Mouse (Mus musculus) right cerebral cortex, postnatal 36 days (tissue): Measurements from ENCODE around the gene Ndrg4.
A peak's percentile ranks its signal among the peaks of the same experiment; 100 is the strongest.

ENCODE experiments used
- DNase-seq, 2 experiments: peaks; one replicate each; pipeline ENCODE4 v3.0.0; 2022; ENCODE audit warnings: low spot score in 2 of 2, mixed read lengths in 1 of 2

The Ndrg4 gene

DNA sequence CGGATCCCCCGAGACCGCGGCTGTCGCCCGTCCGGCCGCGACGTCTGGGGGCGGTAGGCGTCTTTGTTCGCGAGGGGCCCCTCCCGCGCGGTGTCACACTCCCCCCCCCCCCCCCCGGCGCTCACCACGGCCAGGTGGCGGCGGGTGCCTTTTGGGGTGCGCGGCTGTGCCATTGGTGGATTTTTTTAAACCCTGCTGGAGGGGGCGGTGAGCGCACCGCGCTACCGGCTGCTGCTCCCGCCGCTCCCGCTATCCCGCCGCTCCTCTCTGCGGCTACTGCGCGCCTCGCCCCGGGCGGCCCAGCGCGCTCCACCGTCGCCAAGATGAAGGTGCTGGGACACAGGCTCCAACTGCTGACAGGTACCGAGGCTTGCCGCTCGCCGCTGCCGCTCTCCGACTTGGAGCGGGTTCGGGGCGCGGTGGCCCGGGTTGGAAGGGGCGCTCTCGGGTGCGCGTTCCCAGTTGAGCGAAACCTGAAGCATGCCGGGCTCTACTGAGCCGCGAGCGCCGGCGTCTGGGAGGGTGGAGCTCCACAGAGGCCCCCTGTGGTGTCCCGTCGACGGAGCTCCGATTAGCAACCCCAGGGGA lies 1.3 kb downstream of the Ndrg4 start:
- DNase-seq = peak in 1 of 2 experiments; percentile 54

DNA sequence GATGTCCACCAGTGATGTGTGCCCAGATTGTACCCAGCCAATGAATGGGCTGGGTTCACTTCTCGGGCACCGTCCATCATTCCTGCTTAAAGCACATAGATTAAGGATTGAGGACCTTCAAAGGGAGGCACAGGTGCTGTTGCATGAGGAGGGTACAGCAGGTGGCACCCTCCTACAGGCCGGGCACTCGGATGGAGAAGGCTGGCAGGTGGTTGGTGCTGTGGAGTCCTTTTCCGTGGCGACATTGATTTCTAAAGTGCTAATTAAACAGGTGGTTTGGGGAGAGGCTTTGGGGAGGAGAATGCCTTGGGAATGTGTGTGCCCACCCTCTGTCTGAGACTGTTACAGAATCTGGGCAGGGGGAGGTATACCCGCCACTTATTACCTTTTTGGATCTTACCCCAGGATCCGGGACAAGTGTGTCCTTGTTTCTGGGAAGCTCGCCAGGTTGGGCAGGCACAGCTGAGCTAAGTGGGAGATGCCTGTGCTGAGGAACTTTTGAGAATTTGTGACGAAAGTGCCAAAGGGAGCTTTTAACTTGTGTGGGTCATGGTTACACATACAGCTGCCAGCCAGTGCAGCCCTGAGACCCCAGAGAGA lies 11.4 kb downstream of the Ndrg4 start:
- peak; percentile 71 to 73 for DNase-seq

DNA sequence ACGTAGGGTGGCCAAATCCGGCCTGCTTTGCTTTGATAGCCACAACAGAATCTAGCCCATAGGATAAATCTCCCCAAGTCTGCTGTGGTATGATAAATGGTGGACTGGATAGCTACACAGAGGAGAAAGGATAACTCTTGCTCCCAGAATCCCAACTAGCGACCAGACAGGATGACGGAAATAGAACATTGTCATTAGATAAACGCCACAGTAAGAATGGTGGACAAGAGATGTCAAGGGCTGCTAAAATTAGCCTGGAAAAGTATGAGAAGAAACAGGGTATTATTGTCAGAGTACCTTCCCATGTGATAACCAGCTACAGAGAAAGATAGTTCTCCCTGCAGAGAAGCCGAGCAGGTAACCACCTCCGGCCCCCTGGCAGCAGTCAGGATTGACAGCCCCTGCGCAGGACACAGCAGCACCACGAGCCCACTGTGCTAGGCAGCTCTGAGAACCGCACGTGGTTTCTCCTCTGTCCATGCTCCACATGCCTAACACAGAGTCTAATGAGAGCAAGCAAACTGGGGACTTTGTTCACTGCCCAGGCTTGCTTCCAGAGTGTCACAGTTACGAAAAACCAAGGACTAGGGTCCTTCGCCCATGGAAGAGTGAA lies 14.3 kb downstream of the Ndrg4 start:
- no peak for DNase-seq

DNA sequence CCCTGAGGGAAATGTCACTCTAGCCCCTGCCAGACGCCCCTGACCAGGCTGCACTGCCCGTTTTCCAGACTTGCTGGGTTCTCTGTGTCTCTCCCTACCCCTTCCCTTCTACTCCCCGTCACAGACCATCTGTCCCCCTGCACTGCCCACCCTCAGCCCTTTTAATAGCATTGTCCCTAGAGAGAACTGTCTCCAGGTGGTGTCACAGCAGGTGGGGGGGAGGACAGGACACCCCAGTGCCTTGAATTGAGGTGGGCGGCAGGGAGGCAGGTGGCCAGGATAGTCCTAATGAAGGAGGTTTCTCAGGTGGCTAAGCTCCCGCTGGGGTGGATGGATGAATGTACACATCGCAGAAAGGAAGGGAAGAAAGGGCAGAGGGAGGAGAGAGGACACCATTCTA lies 17.9 kb downstream of the Ndrg4 start:
- peak; percentile 65 to 73 for DNase-seq

DNA sequence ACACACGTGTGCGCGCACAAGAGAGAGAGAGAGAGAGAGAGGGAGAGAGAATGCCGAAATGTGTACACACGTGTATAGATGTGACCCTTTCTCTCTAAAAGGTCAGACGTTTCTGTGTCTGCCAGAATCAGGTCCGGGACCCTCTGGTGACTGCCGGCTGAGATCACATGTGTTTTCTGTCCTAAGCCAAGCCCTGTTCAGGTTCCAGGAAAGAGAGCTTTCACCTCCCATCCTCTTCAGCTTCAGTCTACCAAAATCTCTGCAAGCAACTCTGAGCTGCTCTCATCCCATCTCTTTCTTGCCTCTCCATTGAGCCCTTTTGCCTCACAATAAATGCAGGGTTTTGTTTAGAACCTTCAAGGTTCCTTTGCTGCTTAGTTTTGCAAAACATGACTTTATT lies 19.9 kb downstream of the Ndrg4 start:
- no peak for DNase-seq

DNA sequence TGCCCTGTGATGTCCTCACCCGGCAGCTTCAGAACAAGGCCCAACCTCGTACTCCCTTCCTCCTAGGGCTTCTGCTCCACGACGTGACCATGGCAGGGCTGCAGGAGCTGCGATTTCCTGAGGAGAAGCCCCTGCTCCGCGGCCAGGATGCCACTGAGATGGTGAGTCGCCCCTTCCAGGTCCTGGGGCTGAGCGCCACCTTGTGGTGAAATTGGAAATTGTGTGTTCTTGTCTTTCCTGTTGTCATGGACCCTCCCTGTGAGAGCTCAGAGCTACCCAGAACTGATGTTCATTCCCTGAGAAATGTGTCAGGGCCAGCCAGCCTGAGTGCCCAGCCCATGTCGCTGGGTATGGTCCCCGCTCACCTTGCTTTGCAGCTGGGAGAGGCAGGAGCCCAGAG lies 20.3 kb downstream of the Ndrg4 start:
- peak; percentile 77 to 78 for DNase-seq

DNA sequence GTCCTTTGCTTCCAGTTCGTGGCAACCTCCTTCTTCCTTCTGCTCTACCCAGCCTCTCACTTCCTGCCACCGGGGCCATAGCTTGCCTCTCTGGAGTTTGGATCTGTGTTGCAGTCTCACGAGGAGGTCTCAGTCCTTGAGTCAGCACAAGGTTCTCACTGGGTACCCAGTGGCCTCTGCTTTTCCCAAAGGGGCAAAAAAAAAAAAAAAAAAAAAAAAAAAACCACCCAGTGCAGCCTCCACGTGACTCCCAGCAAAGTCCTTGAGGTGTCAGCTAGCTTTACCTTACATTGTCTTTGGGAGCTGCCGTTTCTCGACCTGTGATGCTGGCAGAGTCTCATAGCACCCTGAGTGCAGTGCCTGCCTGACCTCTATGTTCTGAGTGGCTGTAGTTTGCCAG lies 21.4 kb downstream of the Ndrg4 start:
- no peak for DNase-seq

DNA sequence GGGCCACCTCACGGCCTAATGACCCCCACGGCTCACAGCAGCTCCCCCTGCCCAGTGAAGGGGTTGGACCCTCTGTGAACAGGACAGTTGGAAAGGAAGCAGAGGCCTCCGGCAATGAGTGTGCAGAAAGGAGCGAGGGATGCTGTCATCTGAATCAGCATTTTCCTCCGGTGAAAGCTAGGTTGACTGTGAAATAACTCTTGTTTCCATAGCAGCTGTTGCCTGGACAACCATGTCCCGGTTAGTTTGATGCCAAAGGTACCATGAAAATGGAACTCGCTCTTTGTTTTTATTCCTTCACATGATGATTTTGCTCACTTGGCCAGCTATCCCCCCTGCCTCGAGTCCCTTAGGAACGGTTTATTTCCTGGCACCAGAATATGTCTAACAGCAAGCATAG lies 23.5 kb downstream of the Ndrg4 start:
- peak; percentile 81 to 87 for DNase-seq

DNA sequence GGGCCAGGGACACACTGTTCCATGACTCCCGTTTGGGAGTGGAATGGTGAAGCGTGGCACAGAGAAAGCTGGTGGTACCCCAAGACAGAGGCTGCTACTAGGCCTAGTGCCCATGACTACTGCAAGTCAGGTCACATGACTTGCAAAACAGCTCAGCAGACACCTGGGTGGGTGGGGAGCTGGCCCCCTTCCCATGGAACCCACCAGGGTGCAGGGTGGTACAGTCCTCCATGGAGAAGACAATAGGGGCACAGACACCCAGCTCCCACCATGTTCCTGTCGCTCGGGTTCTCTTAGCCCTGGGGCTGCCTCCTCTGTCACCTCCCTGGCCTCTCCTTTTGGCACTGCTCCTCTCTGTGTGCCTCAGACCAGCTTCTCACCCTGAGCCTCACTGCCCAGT lies 25.0 kb downstream of the Ndrg4 start:
- DNase-seq = no peak

DNA sequence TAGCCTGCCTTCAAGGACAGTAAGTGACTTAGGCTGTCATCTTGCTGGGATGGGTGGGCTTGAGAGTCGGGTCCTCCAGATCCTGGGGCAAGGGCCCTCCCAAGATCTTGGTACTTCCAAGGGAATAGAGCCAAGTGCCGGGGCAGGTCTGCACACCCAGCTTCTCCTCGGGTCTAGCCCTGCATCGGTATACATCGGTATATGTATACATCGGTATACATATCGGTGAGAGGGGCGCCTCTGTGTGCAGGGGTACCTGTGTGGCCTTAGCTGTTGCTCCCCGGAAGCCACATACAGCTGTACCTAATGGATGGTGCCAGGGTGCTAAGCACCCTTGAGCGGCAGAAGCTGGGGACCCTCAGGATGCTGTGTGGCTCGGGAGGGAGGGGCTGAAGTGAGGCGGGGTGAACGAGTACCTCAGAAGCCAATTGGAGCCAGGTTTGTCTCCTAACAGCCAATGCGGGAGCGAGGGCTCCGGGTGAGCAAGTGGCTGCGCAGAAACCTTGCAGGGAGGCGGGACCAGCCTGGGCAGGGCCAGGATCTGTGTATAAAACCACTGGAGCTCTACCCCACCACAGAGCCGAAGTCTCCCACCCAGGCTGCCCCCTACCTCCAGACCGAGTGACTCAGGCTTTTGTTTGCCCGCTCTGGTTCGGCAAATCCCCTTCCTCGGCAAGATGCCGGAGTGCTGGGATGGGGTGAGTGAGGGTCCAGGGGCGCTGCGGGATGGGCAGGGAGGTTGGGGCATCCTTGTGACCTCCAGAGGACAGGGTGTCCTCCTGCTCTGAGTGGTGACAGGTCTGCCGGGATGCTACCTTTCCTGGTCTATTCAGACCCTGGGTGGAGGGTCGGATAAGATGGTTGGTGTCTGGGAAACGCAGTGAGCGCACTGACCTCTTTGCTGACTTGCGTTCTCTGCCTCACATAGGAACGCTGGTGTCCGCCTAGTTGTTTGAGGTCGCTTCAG lies 26.0 kb downstream of the Ndrg4 start:
- DNase-seq = peak; percentile 92 to 96

DNA sequence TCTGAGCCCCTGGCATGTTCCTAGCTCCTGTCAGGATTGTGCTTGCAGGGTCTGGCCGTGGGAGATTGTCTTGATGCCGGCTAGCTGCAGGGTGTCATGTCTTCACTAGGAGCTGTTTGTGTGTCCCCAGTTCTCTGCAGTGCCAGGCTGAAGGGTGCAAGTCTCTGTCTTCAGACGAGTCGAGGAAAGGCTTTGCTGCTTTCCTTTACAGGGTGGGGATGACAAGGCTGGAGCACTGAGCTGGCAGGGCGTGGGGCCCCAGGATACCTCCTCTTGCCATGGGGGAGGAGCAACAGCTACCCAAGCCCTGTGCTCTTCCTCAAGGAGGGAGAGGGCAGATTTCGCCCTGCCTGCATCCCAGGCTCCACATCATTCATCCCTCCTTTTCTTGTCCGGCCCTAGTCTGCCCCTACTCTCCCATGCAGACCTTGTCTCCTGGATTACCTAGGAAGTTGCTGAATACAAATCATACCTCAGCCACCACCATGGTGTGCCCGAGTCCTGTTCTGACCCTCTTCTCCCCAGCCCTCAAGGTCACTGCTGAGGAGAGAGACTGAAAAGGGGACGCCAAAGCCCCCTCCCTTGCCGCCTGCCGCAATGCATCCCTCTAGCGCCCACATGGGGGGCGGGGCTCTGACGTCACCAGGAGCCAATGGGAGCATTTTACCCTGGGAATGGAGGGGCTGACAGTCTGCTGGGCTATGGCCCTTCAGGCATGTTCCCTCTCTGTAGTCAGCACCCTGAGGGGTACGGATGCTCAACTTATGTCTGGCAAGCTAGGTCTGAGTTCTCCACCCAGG lies 26.9 kb downstream of the Ndrg4 start:
- peak; percentile 82 to 83 for DNase-seq

DNA sequence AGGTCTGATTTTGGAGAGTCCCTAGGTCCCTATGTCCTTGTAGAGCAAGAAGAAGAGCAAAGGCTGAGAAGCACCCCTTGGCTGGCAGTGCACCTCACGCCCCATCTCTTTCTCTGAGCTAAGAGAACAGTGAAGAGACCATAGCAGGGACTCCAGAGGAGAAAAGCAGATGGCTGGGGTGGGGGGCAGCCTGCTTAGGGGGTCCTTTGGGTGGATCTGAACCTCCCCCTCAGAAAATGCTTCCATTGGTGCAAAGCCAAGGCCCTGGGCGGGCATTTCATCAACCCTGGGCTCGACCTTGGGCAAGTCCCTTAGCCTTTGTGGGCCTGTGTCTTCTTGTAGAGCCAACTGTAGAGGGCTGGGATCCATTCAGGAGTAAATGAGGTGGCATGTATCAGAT lies 27.8 kb downstream of the Ndrg4 start:
- DNase-seq = no peak

DNA sequence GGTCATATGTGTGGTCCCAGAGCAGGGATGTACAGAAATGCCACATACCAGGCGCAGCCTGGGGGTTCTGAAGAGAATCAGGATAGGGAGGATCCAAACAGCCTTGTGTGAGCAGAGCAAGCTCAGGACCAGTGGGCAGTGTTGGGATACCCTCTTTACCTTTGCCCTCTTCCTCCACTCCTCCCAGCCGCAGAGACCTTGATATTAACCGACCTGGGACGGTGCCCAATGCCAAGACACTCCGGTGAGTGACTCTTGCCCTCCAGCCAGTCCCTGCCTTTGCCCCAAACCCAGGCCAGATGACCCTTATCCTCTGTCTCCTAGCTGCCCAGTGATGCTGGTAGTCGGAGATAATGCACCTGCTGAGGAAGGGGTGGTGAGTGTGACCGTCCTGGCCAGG lies 32.8 kb downstream of the Ndrg4 start:
- DNase-seq = no peak

DNA sequence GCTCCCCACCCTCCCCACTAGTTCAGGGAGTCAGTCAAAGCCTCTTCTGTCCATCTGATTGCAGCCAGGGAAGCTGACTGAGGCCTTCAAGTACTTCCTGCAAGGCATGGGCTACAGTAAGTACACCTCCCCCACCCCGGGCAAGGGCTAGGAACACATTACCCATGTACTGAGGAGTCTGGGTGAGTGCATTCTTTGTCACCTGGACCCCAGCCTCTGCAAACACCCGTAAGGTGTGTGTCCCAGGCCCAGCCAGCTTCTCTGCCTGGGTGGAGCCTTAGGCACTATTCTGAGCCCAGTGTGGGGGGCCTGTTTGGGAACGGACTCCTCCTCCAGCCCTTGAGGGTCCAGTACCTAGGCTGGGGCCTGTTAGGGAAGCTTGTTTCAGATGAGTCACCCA lies 34.2 kb downstream of the Ndrg4 start:
- no peak for DNase-seq

DNA sequence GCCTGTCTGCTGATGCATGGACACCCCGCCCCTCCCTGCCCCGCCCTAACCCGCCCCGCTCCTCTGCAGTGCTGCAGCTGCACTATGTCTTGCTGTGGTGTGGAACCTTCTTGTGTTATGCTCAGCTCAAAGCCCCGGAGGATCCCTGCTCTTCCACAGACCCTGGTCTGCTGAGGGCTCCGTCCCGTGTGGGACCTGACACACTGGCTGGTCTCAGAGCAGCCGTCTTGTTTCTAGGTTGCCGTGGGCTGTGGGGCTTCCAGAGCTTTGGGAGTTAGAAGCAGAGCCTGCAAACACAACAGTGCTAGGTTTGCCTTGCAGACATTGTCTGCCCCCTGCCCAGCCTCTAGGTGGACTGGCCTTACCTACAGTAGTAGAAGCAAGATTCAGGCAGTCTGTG lies 35.6 kb downstream of the Ndrg4 start:
- DNase-seq = no peak

DNA sequence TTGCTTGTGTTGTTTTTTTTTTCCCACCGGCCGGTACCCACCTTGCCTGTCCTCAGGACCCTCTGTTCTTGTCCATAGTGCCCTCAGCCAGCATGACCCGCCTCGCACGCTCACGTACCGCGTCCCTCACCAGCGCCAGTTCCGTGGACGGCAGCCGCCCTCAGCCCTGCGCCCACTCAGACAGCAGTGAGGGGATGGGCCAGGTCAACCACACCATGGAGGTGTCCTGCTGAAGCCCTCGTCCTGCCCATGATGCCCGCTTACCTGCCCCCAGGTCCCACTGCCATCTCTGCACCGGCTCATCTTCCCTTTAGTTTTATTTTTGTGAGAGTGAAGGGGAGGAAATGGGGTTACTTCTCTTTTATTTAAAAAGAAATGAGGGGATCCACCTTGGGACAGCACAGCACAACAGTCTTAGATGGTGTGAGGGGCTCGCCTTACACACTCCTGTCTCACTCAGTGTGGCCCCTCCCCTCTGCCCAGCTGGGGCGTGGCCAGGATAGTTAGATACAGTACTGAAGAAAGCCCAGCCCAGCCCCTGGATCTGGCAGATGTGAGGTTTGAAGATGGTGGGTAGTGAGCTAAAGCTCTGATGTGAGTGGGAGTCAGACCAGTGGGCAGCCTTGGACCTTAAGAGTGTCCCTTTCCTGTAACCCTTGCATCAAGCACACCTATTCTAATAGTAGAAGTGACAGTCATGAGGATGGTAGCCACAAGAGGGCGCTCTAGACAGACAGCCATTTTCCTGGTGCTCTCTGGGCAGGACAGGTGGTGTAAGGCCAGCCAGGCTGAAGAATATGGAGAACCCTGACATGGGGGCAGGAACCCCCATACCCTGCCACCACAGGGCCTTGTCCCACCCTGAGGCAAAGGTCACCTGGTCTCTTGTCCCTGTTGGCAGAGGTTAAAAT lies 36.6 kb downstream of the Ndrg4 start:
- DNase-seq = no peak

DNA sequence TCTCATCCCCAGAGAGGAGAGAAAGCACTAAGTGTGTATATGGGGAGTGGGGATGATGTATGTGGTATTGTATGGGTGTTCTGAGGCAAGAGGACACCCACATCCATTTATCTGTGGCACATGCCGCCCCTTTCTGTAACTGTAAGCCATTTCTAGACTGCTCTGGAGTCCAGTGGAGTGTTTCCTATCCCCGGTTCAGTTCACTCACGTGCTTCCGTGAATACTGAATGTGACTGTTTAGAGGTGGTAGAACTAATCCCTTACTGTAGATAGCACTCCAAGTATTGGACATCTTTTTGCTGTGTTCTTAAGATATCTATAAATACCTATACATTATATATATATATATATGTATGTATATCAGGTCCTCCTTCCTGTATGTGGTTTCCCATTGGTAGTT lies 37.6 kb downstream of the Ndrg4 start:
- DNase-seq = no peak

DNA sequence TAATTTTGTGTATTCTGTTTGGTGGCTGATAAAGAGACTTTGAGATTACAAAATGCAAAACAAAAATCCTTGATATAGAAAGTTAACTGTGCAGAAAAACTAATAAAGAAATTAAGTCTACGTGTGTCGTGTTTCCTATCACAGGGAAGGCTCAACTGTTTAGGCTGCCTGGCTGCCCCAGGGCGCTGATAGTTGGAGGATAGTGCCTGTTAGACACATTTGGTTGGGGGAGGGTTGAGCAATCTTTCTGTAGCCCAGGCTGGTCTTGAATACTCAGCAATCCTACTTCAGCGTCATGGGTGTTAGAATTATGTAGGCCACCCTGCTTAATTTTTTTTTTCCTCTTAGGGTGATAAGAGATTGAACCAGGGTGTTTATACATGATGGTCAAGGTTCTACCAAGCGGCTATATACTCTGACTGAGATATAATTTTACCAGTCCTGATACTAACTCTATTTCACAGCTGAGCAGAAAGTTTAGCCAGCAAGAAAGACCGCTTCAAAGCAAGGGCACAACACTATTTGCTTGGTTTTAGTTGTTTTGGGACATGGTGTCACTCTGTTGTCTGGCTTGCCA lies 38.1 kb downstream of the Ndrg4 start:
- no peak for DNase-seq

DNA sequence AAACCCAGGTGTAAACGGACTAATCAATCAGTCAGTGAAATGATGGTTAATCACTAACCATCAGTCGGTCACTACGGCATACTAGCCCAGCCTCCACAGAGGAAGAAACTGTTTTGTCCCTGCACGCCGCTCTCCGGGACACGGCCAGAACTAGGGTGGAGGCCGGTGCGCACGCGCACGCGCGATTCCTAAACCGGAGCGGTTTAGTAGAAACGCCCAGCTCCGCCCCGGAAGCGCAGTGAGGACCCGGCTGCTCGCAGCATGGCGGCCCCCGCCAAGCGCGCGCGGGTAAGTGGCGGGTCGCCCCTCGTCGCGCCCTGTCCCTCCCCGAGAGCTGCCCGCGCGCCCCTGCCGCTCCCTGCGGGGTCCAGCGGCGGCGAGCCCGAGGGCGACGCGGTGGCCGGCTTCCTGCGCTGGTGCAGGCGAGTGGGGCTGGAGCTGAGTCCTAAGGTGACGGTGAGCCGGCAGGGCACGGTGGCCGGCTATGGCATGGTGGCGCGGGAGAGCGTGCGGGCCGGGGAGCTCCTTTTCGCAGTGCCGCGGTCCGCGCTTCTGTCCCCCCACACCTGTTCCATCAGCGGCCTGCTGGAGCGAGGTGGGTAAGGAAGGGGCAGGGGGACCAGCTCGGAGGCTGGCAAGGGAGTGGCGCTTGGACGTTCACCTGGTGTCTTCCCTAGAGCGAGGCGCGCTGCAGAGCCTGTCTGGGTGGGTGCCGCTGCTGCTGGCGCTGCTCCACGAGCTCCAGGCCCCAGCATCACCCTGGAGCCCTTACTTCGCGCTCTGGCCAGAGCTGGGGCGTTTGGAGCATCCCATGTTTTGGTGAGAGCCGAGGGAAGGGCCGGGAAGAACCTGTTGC lies 39.1 kb downstream of the Ndrg4 start, which contains the start of gene Setd6:
Setd6 (plus strand) TSS at position 206 of the 856 bp plus-strand sequence.
- peak; percentile 77 to 78 for DNase-seq
